Mouse (Mus musculus): Measurements from ENCODE around the gene Nuak2.
"Not testable (repeated sequence)": the region's sequence is repeated elsewhere in the genome, so short reads cannot be mapped to it uniquely, and the experiment has no call there.

The Nuak2 gene

DNA sequence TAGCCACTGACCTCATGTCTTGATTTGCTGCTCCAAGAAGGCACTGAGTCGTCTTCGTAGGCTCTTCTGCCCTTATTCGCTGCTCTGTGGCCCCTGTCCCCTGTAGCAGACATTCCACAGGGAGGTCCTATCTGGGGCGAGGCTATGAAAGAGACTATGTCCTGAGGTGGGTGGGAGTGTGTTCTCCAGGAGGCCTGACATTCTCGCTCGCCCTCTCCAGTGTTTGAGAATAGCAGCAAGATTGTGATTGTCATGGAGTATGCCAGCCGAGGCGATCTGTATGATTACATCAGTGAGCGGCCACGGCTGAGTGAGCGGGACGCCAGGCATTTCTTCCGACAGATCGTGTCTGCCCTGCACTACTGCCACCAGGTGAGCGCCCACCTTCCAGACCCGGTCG lies 11.6 kb downstream of the Nuak2 start:
- DNase-seq (ENCODE audit: low spot score in 2 of 2), result no peak

DNA sequence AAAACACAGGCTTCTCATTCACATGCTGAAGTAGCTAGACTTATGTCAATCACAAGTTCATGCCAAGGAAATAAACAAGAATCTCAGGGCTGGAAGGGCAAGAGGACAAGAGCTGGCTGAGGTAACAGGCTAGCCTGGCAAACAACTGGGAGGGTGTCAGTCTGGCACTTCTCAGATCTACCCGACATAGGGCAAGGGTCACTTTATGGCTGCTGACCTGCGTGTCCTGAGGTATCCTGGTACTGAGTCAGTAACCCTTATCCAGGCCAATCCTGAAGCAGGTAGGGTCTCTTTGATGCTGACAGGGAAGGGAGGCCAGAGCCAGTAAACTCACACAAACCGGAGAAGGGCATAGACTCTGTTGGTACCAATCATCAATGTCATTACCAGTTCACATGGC lies 12.6 kb downstream of the Nuak2 start:
- DNase-seq (ENCODE audit: low spot score in 2 of 2), result no peak

DNA sequence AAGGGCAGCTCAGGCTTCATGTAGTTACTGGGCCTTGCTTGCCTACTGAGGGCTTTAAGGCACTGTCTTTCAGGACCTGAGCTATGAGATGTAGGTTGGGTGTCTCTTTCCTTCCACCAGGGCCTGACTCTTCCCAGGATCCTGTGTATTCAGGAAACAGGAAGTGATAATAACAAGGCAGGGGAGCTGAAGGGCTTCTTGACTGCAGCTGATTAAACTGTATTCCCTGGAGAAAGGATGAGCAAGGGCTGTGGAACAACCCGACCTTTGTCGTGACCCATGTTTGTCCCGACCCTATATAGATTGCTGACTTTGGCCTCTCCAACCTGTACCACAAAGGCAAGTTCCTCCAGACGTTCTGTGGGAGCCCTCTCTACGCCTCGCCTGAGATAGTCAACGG lies 13.7 kb downstream of the Nuak2 start:
- no peak for DNase-seq (ENCODE audit: low spot score in 2 of 2)

DNA sequence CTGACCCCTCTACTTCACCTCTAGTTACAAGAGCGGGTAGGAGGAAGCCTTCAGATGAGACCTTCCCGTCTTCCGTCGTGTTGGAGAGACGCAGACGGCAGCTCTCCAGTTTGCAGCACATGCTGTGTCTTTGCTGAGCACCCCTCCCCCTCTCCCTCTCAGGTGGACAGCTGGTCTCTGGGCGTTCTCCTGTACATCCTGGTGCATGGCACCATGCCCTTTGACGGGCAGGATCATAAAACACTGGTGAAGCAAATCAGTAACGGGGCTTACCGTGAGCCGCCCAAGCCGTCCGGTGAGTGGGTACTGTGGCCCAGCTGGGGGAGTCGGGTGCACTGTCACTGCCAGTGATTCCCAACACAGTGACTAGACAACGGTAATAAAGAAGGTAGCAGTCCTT lies 14.5 kb downstream of the Nuak2 start:
- DNase-seq (ENCODE audit: low spot score in 2 of 2), result no peak

DNA sequence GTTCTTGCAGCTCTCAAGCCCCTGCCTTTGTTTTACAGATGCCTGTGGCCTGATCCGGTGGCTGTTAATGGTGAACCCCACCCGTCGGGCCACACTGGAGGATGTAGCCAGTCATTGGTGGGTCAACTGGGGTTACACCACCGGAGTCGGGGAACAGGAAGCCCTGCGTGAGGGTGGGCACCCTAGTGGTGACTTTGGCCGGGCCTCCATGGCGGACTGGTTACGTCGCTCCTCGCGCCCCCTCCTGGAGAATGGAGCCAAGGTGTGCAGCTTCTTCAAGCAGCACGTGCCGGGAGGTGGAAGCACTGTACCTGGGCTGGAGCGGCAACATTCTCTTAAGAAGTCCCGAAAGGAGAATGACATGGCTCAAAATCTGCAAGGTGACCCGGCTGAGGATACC lies 15.4 kb downstream of the Nuak2 start:
- DNase-seq (ENCODE audit: low spot score in 2 of 2), result no peak

DNA sequence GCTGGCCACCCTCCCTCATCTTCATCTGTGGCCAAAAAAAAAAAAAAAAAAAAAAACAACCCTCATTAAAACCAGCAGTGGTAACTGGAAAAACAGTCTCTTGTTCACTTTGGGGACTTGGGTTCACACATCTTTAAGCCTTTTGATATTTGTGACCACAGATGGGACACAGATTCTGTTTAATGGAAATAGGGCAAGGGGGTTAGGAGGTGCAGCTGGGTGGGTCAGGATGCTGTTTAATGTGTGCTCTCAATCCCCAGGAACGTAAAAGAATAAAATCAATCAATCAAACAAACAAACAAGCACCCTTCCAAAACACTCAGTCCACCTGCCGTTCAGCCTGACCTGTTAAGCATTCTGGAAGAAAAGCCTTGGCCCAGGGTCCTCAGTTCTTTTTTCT lies 17.3 kb downstream of the Nuak2 start:
- DNase-seq (ENCODE audit: low spot score in 2 of 2), result no peak

DNA sequence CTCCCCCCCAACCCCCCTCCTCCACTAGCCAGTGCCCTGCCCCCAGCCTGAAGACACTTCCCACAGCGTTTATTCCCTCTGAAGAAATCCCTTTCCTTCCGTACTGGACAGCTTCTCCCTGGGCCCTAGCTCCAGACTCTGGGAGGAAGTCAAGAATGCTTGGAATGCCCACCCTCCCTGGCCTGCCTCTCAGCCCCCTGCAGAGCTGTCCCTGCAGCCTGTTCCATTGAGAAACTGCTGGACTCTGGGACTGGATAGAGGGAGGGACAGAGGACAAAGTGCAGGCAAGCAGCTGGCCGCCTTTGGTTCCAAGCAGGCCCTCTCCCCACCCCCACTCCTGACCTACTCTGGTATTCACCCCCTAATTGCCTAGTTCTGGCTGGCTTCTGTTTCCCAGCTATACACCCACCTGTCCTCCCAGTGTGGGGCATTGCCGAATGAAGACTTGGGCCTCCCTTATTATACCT lies 17.8 kb downstream of the Nuak2 start:
- DNase-seq (ENCODE audit: low spot score in 2 of 2), result no peak

DNA sequence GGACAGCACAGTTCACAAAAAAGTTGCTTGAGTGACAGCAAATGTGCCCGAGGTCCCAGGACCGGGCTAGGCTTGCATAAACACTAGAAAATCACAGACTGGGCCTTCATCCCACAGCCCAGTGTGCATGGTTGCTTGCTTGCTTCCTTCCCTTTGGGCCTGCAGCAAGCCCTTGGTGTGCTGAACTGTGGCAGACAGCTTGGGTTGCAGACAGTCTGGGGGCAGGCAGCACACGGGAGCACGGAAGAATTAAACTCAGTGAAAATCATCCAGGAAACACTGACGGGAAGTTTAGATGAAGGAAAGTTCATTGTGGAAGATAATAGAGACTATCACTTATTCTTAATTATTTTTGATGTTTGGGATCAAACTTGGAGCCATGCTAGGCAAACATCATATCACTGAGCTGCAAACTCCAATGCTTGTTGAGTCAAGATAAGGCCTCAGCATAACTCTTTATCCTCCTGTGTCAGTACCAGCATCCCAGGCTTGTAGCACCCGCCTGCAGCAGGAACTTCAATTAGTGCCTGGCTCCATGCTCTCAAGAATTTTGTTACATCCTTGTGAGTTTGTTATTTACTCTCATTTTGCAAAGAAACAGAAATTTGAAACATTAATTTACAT lies 18.4 kb downstream of the Nuak2 start:
- no peak for DNase-seq (ENCODE audit: low spot score in 2 of 2)

DNA sequence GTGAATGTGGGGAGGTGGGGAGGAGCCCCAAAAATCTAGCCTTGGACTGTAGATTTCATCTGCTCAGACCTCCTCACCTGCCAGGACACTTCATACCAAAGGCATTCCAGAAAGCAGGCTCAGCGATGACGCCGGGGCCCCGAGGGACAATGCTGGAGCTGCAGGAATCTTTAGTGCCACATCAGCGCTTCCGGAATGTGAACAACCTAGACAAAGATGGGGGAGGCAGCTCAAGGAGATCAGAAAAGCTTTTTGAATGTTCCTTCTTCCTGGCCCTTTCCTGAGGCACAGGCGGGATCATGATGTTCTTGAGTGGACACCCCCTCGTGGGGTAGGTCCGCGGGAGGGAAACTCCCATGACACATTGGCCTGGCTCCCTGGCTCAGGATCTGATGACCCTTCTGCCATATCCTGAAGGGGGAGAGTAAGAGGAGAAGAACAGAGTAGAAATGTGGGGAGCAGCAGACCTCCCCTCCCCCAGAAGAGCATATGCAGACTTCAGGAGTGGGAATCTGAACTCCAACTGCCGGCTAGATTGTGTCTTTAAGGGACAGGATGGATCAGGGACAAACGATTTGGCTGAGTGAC lies 19.5 kb downstream of the Nuak2 start:
- no peak for DNase-seq (ENCODE audit: low spot score in 2 of 2)

DNA sequence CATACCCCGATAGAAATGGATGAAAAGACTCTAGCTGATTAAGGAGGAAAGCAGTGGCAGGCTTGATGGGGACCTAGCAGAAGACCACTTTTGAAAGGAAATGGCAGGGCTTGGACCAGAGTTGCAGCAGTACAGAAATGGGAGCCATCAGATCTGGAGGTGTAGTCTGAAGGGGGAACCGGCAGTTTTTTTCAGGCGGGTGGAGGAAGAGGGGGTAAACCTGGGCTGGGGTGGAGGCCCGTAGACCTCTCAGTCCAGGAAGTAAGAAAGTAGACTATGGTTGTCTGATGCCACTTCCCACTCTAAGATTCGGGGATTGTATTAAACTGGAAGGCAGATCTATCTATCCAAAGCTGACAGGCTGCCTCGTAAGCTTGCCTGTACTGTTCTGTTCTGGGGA lies 21.0 kb downstream of the Nuak2 start:
- no peak for DNase-seq (ENCODE audit: low spot score in 2 of 2)

DNA sequence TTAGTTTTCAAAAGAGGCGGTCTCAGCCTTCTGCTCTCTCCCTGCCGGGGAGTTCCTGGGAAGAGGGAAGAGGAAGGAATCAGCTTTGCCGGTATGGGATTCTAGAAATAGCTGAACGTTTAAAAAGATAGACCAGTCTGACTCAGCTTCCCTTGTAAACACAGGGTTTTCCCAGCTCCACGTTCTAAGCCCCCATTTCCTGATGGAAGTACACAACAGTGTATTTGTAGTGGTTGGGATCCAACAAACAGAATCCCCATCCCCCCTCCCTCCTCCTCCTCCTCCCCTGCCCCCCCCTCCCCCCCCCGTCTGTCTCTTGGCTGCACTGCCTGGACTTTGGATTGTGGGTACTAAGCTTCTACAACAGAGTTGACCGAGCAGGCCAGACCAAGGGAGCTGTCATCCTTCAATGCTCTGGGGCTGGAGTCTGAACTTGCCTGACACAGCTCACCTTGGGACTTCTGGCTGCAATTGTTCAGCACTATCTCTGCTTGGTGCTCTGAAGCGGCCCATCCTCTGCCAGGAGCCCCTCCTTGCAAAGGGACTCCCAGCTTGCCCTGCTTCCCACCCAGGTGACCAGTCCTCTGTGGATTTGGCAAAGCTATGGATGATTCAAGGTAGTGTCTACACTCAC lies 22.2 kb downstream of the Nuak2 start:
- no peak for DNase-seq (ENCODE audit: low spot score in 2 of 2)

DNA sequence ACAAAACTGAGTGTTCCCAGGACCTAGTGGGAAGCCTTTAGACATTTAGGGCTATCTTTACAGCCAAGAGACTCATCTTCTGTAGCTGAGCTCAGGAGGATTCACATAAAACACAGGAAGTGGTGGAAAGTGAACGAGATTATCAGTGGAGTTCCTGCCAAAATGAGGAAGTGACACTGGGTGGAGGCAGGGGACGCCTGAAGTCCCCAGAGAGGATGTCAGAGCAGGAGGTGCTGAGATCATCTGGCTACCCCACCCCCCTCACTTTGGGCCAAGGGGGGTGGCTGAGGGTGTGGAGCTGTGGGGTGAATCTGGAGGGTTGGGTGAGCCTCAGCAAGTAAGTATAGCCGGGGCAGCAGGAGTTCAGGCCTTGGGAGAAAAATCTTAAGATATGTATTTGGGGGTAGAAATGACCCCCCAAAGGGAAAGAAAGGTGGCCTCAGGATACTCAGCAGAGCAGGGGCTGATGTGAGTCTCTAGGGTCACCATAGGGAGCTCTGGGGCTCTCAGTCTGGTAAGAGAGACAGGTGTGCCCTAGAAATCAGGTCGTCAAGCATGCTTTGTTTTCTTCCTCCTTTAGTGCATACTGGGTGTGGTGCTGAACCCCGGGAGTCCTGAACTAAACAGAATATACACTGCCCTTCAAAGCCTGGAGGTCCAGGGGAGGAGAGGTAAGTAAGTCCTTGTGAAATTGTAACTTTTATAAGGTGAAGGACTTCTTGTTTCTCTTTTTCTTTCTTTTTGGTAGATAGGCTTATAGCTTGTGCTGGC lies 26.0 kb downstream of the Nuak2 start:
- peak in 1 of 2 experiments; percentile 51 for DNase-seq (ENCODE audit: low spot score in 2 of 2)

DNA sequence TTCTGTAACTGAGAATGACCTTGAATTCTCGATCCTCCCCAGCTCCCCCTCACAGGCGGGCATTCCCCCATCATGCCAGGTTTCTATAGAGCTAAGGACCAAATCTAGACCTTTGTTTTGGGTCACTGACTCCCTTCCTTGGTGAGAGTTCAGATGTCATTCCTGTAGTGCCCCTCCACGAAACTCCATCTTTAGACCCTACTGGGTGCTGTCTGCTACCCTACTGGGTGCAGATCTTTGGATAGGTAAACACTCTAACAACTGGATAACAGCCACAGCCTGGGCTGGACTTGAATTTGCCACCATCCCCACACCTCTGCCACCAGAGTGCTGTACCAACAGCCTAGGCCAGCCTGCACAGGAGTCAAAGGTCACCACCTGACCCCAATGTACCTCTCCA lies 26.6 kb downstream of the Nuak2 start:
- DNase-seq (ENCODE audit: low spot score in 2 of 2), result no peak

DNA sequence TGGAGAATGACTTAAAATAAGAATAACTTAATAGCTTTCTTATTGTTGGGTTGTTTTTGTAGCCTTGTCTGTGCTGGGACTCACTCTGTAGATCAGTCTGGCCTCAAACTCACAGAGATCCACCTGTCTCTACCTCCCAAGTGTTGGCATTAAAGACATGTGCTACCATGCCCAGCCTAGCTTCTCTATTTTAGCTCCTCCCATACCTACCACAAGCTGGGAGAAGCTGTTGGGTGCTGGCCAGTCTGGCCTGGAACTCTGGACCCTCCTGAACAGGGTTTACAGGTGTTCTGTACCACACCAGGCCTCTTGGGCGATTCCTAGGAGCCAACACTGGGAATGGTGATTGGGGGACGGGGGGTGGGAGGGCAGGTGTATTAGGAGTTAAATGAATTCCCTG lies 27.3 kb downstream of the Nuak2 start:
- no peak for DNase-seq (ENCODE audit: low spot score in 2 of 2)

DNA sequence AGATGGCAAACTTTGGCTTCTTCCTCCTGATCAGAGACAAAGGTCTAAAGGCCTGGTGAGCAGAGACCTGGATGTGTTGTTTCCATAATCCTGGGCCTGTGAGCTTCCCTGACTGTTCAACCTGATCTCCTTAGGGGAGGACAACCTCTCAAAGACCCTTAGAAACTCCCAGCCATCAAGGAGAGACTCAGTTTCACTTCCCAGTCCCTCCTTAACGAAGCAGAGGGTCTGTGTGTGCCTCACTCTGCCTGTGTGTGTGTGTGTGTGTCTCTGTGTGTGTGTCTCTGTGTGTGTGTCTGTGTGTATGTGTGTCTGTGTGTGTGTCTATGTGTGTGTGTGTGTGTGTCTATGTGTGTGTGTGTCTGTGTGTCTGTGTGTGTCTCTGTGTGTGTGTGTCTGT lies 27.7 kb downstream of the Nuak2 start:
- no peak for DNase-seq (ENCODE audit: low spot score in 2 of 2)

DNA sequence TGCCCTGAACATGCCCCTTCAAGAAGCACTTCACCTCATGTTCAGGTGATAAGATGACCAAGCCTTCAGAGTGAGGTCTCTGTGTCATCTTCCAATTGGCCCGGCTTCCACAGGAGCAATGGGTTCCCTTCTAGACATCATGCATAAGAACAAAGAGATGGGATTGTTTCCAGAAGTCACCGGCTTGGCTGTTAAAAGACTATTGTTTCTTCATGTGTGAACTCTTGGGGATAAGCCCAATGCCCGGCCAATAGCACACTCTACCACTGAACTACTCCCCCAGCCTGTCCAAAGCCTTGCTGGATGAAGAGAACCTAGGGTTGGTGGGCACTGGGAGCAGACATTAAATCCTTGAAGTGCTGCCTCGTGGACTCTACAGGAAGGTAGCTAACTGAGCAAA lies 29.6 kb downstream of the Nuak2 start:
- no peak for DNase-seq (ENCODE audit: low spot score in 2 of 2)

DNA sequence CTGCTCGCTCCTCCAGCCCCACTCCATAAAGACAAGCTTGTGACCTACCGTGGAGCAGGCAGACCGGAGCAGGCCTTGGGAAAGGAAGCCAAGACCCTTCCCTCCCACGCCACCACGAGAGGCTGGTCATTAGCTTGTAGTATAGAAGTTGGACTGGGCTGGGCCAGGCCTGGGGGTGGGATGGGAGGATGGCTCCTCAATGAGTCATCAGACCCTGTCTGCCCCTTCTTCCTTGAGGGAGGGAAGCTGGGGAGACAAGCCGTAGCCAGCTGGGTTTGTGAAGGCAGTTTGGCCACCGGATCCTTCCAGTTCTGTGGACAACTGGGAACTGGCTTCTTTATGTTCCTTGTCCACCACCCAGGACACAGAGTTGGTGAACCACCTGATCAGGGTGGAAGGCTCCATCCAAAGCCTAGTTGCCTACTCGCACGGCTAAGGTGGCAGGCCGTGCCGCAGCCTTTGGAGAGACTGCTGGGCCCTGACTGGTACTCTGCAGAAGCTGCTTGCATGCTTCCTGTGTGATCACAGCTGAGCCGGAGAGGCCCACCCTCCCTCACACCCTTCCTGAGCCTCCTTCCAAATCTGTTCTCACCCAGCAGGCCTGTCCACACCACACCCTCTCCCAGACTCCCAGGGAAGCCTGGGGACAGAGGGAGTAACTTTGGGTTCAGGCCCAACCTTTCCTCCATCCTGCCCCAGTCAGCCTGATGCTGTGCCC lies 30.4 kb downstream of the Nuak2 start:
- no peak for DNase-seq (ENCODE audit: low spot score in 2 of 2)

DNA sequence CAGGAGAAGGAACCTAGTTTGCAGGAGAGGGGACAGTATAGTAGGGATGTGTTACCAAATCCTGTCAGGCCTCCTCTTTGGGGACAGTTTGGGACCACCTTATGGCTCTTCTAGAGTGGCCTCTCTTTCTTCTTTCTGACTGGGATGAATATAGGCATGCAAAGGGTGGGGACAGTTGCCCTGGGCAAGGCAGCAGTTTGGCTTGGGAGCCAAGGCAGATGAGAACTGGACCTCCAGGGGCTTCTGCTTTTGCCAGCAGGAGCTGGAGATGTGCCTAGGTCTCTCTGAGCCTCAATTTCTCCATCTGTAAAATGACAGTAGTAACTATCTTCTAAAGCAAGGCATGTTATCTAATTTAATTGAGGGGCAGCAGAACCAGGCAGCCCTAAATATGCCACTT lies 31.0 kb downstream of the Nuak2 start:
- DNase-seq (ENCODE audit: low spot score in 2 of 2), result no peak

DNA sequence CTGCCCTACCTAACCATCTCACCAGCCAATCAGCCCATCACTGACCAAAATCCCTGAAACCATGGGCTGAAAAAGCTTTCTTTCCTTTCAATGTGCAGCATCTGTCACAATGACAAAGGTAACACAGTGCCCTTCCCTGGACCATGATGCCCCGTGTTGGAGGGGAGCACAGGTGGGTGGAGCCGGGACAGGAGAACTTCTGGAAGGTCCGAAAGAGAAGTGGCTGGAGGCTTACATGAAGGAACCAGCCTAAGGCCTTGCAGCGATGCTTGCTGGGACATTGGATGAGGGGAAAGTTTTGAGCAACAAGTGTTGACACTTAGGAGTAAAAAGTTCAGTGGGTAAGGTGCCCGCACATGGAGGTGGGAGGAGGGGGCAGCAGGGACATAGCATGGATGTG lies 32.5 kb downstream of the Nuak2 start:
- DNase-seq (ENCODE audit: low spot score in 2 of 2), result no peak

DNA sequence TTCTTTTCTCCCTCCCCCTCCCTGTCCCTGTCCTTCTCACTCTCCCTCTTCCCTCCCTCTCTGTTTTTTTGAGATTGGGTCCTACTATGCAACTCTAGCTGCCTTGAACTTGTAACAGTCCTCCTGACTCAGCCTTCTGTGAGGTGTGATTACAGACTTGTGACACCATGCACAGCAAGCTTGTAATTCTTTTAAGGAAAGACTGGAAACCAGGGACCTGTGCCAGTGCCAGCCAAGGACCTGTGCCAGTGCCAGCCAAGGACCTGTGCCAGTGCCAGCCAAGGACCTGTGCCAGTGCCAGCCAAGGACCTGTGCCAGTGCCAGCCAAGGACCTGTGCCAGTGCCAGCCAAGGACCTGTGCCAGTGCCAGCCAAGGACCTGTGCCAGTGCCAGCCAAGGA lies 33.1 kb downstream of the Nuak2 start:
- not testable (repeated sequence) for DNase-seq (ENCODE audit: low spot score in 2 of 2)

DNA sequence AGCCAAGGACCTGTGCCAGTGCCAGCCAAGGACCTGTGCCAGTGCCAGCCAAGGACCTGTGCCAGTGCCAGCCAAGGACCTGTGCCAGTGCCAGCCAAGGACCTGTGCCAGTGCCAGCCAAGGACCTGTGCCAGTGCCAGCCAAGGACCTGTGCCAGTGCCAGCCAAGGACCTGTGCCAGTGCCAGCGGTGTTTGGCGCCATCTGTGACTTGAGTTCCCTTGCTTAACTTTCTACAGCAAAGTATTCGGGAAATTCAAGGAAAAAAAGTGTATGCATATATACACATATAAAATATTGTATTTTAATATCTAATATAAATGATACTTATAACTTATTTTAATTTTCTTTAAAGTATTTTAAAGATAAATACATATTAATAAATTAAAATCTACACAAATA lies 33.7 kb downstream of the Nuak2 start:
- not testable (repeated sequence) for DNase-seq (ENCODE audit: low spot score in 2 of 2)

DNA sequence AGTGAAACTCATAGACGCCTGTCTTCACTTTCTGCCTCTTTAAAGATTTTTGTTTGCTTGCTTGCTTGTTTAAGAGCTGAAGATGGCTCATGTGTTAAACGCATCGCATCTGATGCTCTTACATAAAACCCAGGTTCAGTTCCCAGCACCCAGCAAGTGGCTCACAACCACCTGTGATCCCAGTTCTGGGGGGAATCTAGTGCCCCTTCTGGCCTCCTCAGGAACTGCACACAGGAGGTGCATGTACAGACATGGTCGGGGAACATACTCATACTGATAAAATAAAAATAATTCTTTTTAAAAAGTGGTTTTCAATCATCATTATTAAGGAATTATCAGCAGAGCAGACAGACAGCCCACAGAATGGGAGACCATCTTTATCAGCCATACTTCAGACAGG lies 35.1 kb downstream of the Nuak2 start:
- no peak for DNase-seq (ENCODE audit: low spot score in 2 of 2)
